Mouse (Mus musculus): ENCODE data around the gene Dnah5.

GRCm38 (mm10) chr15:28327441-28327840, 123.9 kb downstream of the Dnah5 start:
- TF ChIP-seq CTCF (conservative IDR thresholded peaks at IDR 0.05; ENCODE audit: low read length) = no peak
- TF ChIP-seq POU5F1 (IDR thresholded peaks at IDR 0.05; ENCODE audit: borderline replicate concordance, low read length) = no peak
